Mouse (Mus musculus) heart, adult 2 months (tissue): Measurements from ENCODE around the gene Pdxk.

Experiments
- EP300 ChIP-seq: fragments of 200-500 bp; IDR thresholded peaks from 2 replicates; pipeline ENCODE4 v1.6.1; 2011; ENCODE audit warnings: low read depth, low read length, control low read depth; ENCODE audit not compliant: insufficient read depth
- POLR2A ChIP-seq: fragments of 200-500 bp; IDR thresholded peaks from 2 replicates; pipeline ENCODE4 v1.6.1; 2011; ENCODE audit warnings: mild to moderate bottlenecking, low read depth, low read length, control low read depth; ENCODE audit not compliant: insufficient read depth

GRCm38 (mm10) chr10:78401127-78401526 is 63.6 kb downstream of the Pdxk start:
- TF ChIP-seq POLR2A = no peak
- no peak for TF ChIP-seq EP300
